Mouse (Mus musculus) liver, adult 2 months (tissue): ENCODE measurements around the gene Slc35d1.

Experiments used
- CTCF ChIP-seq: fragments of 200-500 bp; IDR thresholded peaks from 2 replicates; pipeline ENCODE4 v1.5.1; 2011; ENCODE audit warnings: low read depth, low read length, control low read depth
- POLR2A ChIP-seq: fragments of 200-500 bp; IDR thresholded peaks from 2 replicates; pipeline ENCODE4 v1.6.1; 2011; ENCODE audit warnings: low read length, control low read depth; ENCODE audit not compliant: insufficient read depth; ENCODE audit errors: extremely low read depth

DNA sequence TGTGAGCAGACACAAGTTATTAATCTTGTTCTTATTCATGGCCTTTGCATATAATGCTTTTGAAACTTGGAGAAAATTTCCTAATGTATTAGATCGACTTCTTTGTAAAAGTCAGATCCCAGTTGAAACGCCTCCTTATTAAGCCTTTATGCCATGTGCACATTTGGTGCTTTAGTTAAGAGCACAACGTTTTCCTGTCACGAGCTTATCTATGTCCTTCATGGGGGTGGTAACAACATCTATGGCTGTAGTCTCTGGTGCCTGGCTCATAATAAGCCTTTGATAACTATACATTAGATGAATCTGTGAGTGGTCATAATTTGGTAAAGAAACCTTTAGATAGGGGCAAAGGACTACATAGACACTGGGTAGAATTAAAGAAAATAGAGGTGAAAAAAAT lies 38.9 kb upstream of the Slc35d1 start:
- TF ChIP-seq CTCF: no peak
- TF ChIP-seq POLR2A: no peak
